Mouse (Mus musculus) G1E (cell line): ENCODE measurements around the gene Unkl.

Source experiments
- CTCF ChIP-seq: IDR thresholded peaks from 2 replicates; pipeline ENCODE4 v1.5.1; 2012; ENCODE audit warnings: low read depth, low read length, inconsistent platforms, mixed read lengths
- GATA1 ChIP-seq: IDR thresholded peaks from 2 replicates; pipeline ENCODE4 v1.6.1; 2012; ENCODE audit warnings: borderline replicate concordance, low read length, inconsistent platforms, mixed read lengths
- GATA2 ChIP-seq: IDR thresholded peaks from 2 replicates; pipeline ENCODE4 v1.6.1; 2012; ENCODE audit warnings: low read depth, low read length, inconsistent platforms, borderline replicate concordance
- POLR2AphosphoS5 ChIP-seq: IDR thresholded peaks from 2 replicates; pipeline ENCODE4 v1.6.1; 2012; ENCODE audit warnings: low read depth, low read length, inconsistent platforms; ENCODE audit not compliant: insufficient replicate concordance
- TAL1 ChIP-seq: conservative IDR thresholded peaks from 2 replicates; pipeline ENCODE4 v1.6.1; 2012; ENCODE audit warnings: low read depth, low read length, inconsistent platforms, mixed read lengths

- TF ChIP-seq POLR2AphosphoS5 (no peak), CTCF (no peak), GATA1 (no peak), TAL1 (no peak), GATA2 (no peak)
These were observed 69.6 kb downstream of the Unkl start for GRCm38 (mm10) chr17:25257804-25258261.
